Mouse (Mus musculus) liver, embryonic 11.5 days (tissue): ENCODE data around the gene Vps13a. TPM values are rescaled to one million over a fixed set of nuclear protein-coding genes. Genes with fewer than 3 reads are reported as not detected.
"Not testable (repeated sequence)": the region's sequence is repeated elsewhere in the genome, so short reads cannot be mapped to it uniquely, and the experiment has no call there.

Experiments
- ATAC-seq: fragments of 200-750 bp; cut with Nextera tagmentation; replicated peaks from 2 replicates; pipeline ENCODE4 v1.8.0; 2017; ENCODE audit warnings: moderate number of reproducible peaks, mild to moderate bottlenecking, moderate TSS enrichment, moderate library complexity; ENCODE audit not compliant: low FRiP score
- DNase-seq: peaks from one replicate; pipeline ENCODE4 v3.0.0-alpha.2; 2017; ENCODE audit warnings: low spot score
- H3K27ac ChIP-seq: fragments of 300-500 bp; sonication (generic); 2 replicates; pipeline ENCODE4 v1.5.1; 2014; ENCODE audit warnings: mild to moderate bottlenecking, low read depth, low read length, control low read depth
- H3K27me3 ChIP-seq: fragments of 300-500 bp; sonication (generic); replicated peaks from 2 replicates; pipeline ENCODE4 v1.6.1; 2014; ENCODE audit warnings: low read length, mixed read lengths; ENCODE audit not compliant: control insufficient read depth, insufficient read depth
- H3K36me3 ChIP-seq: fragments of 300-500 bp; sonication (generic); 2 replicates; pipeline ENCODE4 v1.6.1; 2014; ENCODE audit warnings: mild to moderate bottlenecking, low read length, moderate library complexity, mixed read lengths; ENCODE audit not compliant: control insufficient read depth, insufficient read depth
- H3K4me1 ChIP-seq: fragments of 300-500 bp; sonication (generic); replicated peaks from 2 replicates; pipeline ENCODE4 v1.6.1; 2014; ENCODE audit warnings: low read length, mixed read lengths; ENCODE audit not compliant: control insufficient read depth, insufficient read depth
- H3K4me2 ChIP-seq: fragments of 300-500 bp; sonication (generic); 2 replicates; pipeline ENCODE4 v1.6.1; 2014; ENCODE audit warnings: mild to moderate bottlenecking, control low read depth, moderate library complexity
- H3K4me3 ChIP-seq: fragments of 300-500 bp; sonication (generic); 2 replicates; pipeline ENCODE4 v1.5.1; 2014; ENCODE audit warnings: low read depth, low read length, control low read depth
- H3K9ac ChIP-seq: fragments of 300-500 bp; sonication (generic); 2 replicates; pipeline ENCODE4 v1.6.1; 2014; ENCODE audit warnings: low read depth, low read length, control low read depth
- H3K9me3 ChIP-seq: fragments of 300-500 bp; sonication (generic); 2 replicates; pipeline ENCODE4 v1.6.1; 2016; ENCODE audit warnings: low read length, inconsistent platforms, mixed read lengths; ENCODE audit not compliant: control insufficient read depth
- WGBS: fragments of 180-500 bp; shearing (Covaris S2); extraction: QIAGEN DNeasy Blood & Tissue Kit; methylation state at CpG from one replicate; pipeline ENCODE4 v1.1.7; 2014; 5-methylcytosine and 5-hydroxymethylcytosine counted together
- polyA plus RNA-seq: library from polyadenylated mRNA; unstranded; fragments of >200 nt; fragmentation: Nextera tagmentation; extraction: Ambion mirVana; gene quantifications from 2 replicates; pipeline ENCODE4 v1.2.1, GENCODE M21; 2014

The Vps13a gene
- polyA plus RNA-seq, 1 experiment from 2014 or later: 19.4 TPM

DNA sequence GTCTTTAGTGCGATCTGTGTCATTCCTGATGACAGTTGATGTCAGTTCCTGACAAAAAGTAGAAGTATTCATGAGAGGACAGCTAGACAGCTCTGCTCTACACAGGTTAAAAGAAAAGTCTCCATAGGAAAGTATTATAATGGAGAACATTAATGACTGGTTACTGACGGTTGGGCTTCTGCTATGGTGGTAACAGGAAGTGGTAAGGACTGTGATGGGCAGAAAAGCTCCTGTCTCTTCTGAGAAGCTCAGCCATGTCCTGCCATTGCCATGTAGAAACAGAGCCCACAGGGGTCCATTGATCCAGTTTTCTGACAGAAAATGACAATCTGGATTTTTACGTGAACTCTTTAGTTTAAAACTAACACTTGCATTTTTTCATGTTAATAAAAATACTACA, 21.4 kb upstream of the Vps13a start:
- WGBS: 69% methylated on average over 3 of the region's 3 CpGs
- no peaks in the 10 kb centered on the region for H3K4me1 ChIP-seq
- H3K4me2 ChIP-seq: no peak overlapping the region
- H3K9me3 ChIP-seq: no peaks in the 10 kb centered on the region
- DNase-seq (no peak), ATAC-seq (no peak)
- no peak overlapping the region for H3K9ac ChIP-seq
- no peak overlapping the region for H3K27ac ChIP-seq
- H3K36me3 ChIP-seq: no peaks in the 10 kb centered on the region
- no peak overlapping the region for H3K4me3 ChIP-seq
- H3K27me3 ChIP-seq: no peaks in the 10 kb centered on the region

DNA sequence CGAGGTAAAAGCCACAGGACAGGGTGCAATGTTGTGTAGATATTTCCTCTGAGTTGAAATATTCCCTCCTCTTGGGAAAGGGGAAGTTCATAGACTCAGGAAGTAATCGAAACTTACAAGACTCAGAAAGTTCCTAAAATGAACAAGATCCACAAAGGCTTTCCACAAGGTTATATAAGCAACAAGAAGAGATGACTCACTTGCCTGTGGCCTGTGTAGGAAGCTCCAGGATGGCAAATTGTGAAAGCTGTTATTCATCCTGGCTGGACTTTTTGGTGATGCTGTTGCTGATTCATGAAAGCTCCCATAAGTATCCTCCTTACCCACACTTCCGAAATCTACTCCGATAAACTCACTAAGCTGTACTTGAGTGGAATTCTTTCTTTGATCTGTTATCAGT, 17.2 kb upstream of the Vps13a start:
- H3K9me3 ChIP-seq: no peaks in the 10 kb centered on the region
- no peaks in the 10 kb centered on the region for H3K36me3 ChIP-seq
- no peak overlapping the region for H3K4me3 ChIP-seq
- no peaks in the 10 kb centered on the region for H3K27me3 ChIP-seq
- ATAC-seq: no peak
- no peak overlapping the region for H3K9ac ChIP-seq
- no peak for DNase-seq
- no peak overlapping the region for H3K27ac ChIP-seq
- H3K4me1 ChIP-seq: no peaks in the 10 kb centered on the region
- no peak overlapping the region for H3K4me2 ChIP-seq
- WGBS: 65% methylated on average over 4 of the region's 4 CpGs

DNA sequence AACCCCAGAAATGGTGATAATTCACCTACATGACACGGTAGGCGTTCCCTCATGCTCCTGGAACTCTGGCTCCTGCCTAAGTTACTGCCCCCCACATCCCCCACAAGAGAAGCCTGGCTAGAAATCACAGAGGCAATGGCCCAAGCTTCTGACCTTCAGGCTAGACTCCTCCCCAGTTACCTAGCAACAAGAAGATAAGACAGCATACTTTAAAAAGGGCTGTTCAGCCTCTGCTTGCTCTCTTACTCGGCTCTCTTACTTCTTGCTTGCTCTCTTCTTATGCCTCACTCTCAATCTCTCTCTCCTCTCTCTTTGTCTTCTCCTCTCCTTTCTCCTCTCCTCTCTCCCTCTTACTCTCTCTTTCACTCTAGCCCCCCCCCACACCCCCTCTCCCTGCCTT, 13.8 kb upstream of the Vps13a start:
- not testable (repeated sequence) for H3K4me1 ChIP-seq, H3K36me3 ChIP-seq, H3K4me2 ChIP-seq, DNase-seq, ATAC-seq, H3K9ac ChIP-seq, H3K4me3 ChIP-seq, H3K9me3 ChIP-seq, H3K27me3 ChIP-seq, H3K27ac ChIP-seq
- 78% methylated on average over 3 of the region's 3 CpGs for WGBS

DNA sequence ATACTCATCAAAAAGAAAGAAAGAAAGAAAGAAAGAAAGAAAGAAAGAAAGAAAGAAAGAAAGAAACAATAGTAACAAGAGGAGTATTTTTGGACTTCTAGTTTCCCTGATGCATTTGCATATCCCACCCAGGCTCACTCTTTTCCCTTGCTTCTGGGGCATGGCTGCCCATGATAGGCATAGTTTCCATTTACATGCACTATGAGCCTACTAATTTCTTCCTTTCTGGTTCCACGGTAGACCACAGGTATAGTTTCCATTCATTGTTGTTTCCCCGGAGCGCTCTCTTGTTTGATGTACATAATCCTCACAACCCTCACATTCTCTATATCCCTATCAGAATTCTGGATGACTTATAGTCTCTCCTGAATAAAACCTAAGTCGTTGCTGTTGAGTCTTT, 9.2 kb upstream of the Vps13a start:
- DNase-seq: no peak
- H3K4me1 ChIP-seq: no peaks in the 10 kb centered on the region
- no peak overlapping the region for H3K4me3 ChIP-seq
- H3K9me3 ChIP-seq: no peaks in the 10 kb centered on the region
- WGBS: 74% methylated on average over 4 of the region's 4 CpGs
- H3K4me2 ChIP-seq: no peak overlapping the region
- H3K27ac ChIP-seq: no peak overlapping the region
- no peaks in the 10 kb centered on the region for H3K36me3 ChIP-seq
- H3K27me3 ChIP-seq: no peaks in the 10 kb centered on the region
- ATAC-seq: no peak
- H3K9ac ChIP-seq: no peak overlapping the region

DNA sequence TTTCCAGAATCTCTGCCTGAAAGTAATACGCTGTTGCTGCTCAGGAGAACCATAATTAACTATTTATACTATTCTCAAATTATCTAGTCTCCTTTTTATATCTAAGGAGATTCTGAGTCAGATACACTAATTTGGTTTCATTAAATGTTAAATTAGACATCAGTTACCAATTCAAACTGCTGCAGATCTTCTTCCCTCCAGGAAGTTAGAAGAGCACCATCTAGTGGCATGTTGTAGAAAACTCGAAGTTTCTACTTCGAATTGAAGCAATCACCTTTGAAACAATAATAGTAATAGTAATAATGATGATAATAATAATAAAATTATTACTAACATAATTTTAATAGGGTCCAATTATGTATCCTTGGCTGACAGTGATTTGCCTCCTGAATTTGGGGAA, 4.1 kb upstream of the Vps13a start:
- H3K4me3 ChIP-seq: no peak overlapping the region
- no peaks in the 10 kb centered on the region for H3K36me3 ChIP-seq
- no peaks in the 10 kb centered on the region for H3K27me3 ChIP-seq
- ATAC-seq: no peak
- no peak overlapping the region for H3K27ac ChIP-seq
- H3K9ac ChIP-seq: no peak overlapping the region
- DNase-seq: no peak
- no peaks in the 10 kb centered on the region for H3K4me1 ChIP-seq
- 30% methylated on average over 3 of the region's 3 CpGs for WGBS
- no peak overlapping the region for H3K4me2 ChIP-seq
- H3K9me3 ChIP-seq: no peaks in the 10 kb centered on the region

DNA sequence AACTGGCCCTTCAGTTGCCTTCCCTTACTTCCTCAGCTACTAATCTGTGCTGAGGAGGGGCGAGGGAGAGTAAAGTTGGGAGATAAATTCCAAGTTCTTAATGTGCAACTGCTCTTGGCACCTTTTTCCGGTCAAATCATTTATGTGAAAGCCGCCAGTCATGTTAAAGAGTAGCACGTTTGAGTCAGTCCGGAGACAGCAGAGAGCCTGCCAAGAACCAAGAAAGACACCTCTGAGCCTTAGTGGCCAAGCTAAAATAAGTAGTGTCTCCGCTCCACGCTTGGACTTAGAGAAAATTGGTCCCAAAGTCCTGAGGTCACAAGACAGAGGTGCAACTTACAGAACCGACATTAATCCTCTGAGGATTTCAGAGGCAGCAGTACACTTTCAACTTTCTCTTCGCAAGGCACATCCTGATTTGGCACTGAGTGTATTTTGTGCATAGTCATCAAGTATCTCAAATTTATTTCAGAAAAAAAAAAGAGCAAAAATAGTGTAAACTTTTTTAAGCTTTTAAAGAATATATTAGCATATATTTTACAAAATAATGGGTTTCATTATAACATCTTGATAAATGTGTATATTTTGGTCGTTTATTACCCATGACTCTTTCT, 780 bp upstream of the Vps13a start:
- no peak overlapping the region for H3K27ac ChIP-seq

DNA sequence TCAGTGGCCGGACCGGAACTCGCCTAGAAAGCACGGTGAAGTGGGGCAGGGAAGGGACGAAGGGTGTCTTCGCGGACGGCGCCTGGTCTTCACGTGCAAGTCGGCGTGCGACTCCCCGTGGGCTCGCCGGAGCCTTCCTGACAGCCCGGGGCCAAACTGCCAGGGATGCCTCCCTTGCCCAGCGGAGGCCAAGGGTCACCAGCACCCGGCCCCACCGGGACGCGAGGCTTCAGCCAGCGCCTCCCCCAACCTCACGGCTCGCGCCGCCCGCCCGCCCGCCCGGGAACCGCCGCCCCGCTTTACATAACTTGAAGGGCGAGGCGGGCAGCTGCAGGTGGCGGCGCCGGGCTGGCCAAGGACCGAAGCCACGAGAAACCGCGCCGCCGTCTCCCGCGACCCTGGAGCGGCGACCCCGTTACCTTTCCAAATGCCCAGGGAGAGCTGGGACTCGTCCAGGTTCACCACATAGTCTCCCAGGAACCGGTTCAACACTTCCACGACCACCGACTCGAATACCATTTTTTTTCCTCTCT, 416 bp downstream of the Vps13a start:
- H3K9me3 ChIP-seq: no peaks in the 10 kb centered on the region
- peak overlapping the region; percentile 82 for H3K9ac ChIP-seq
- no peaks in the 10 kb centered on the region for H3K27me3 ChIP-seq
- peak overlapping the region; percentile 79 for H3K4me3 ChIP-seq
- ATAC-seq (peak; percentile 66), DNase-seq (peak; percentile 64)
- H3K27ac ChIP-seq: peak overlapping the region; percentile 39; the same call in 1 of the 2 replicates
- H3K36me3 ChIP-seq: no peaks in the 10 kb centered on the region
- 0 out of 2 replicates have a peak, but pooled peaks cover 2% of the 10 kb centered on the region for H3K4me1 ChIP-seq
- under 1% methylated on average over 55 of the region's 55 CpGs for WGBS
- H3K4me2 ChIP-seq: peak overlapping the region; percentile 95

More for the DNA sequence above, 780 bp upstream of the Vps13a start:
- H3K27me3 ChIP-seq: no peaks in the 10 kb centered on the region
- no peaks in the 10 kb centered on the region for H3K36me3 ChIP-seq
- peak overlapping the region; percentile 79 for H3K4me3 ChIP-seq
- ATAC-seq (no peak; the same call in 1 of the 2 replicates), DNase-seq (no peak)
- 0 out of 2 replicates have a peak, but pooled peaks cover 2% of the 10 kb centered on the region for H3K4me1 ChIP-seq
- H3K9me3 ChIP-seq: no peaks in the 10 kb centered on the region
- 13% methylated on average over 10 of the region's 10 CpGs for WGBS
- H3K9ac ChIP-seq: peak overlapping the region; percentile 62
- peak overlapping the region; percentile 69 for H3K4me2 ChIP-seq

DNA sequence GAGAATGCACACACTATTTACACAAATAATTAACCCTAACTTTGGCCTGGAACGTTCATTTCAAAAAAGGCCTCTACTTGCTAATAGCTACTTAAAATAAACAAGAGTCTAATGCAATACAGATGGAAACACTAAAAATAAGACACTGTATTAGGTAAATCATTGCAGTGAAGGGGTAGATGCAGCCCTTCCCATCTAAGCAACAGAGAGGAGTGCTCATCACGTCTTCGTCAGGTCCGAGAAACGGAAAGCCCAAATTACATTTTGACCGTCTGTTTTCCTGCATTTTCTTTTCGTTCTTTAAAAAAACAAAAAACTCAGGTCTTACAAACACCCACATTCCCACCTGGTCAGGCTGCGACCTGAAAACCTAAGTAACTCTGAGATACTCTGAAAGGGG, 947 bp downstream of the Vps13a start:
- H3K27ac ChIP-seq: no peak overlapping the region
- H3K4me3 ChIP-seq: peak overlapping the region; percentile 79
- ATAC-seq (no peak), DNase-seq (no peak)
- H3K36me3 ChIP-seq: no peaks in the 10 kb centered on the region
- 14% methylated on average over 8 of the region's 8 CpGs for WGBS
- peak overlapping the region; percentile 95 for H3K4me2 ChIP-seq
- H3K9me3 ChIP-seq: no peaks in the 10 kb centered on the region
- 0 out of 2 replicates have a peak, but pooled peaks cover 2% of the 10 kb centered on the region for H3K4me1 ChIP-seq
- no peaks in the 10 kb centered on the region for H3K27me3 ChIP-seq
- peak overlapping the region; percentile 82 for H3K9ac ChIP-seq

DNA sequence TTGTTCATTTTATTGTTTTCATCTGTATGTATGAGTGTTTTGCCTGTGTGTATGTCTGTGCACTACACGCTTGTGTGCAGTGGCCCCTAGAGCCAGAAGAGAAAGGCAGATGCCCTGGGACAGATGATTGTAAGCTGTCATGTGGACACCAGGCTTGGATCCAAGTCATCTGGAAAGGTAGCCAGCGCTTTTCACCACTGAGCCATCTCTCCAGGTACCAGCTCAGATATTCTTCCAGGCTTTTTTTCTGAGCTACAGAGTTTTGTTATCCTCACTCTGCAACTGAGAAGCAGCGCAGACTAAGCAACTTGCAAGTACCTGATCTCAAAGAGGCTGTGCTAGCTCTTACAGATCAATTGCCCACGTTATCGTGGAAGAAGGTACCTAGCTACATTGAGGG, 1.5 kb downstream of the Vps13a start:
- 67% methylated on average over 5 of the region's 5 CpGs for WGBS
- no peaks in the 10 kb centered on the region for H3K27me3 ChIP-seq
- H3K4me2 ChIP-seq: peak overlapping the region; percentile 95
- 0 out of 2 replicates have a peak, but pooled peaks cover 2% of the 10 kb centered on the region for H3K4me1 ChIP-seq
- no peaks in the 10 kb centered on the region for H3K36me3 ChIP-seq
- no peak overlapping the region for H3K9ac ChIP-seq
- ATAC-seq (no peak), DNase-seq (no peak)
- H3K9me3 ChIP-seq: no peaks in the 10 kb centered on the region
- peak overlapping the region; percentile 79 for H3K4me3 ChIP-seq
- no peak overlapping the region for H3K27ac ChIP-seq
